Mouse (Mus musculus): ENCODE data around the gene Pmf1.

Pmf1 gene

GRCm38 (mm10) chr3:88409741-88410644 is at the start of gene Pmf1:
Pmf1 (minus strand) TSS chr3:88410331.
- DNase-seq (ENCODE audit: low spot score), result peak; percentile 90

- DNase-seq (ENCODE audit: low spot score), result peak; percentile 43
These were observed 48.7 kb upstream of the Pmf1 start for GRCm38 (mm10) chr3:88458778-88459219.

GRCm38 (mm10) chr3:88456746-88457532 is 46.8 kb upstream of the Pmf1 start:
- DNase-seq (ENCODE audit: low spot score), result no peak

- DNase-seq (ENCODE audit: low spot score), result no peak
These were observed 46.2 kb upstream of the Pmf1 start for GRCm38 (mm10) chr3:88456313-88456712.

- no peak for DNase-seq (ENCODE audit: low spot score)
These were observed 45.6 kb upstream of the Pmf1 start for GRCm38 (mm10) chr3:88455588-88456264.

GRCm38 (mm10) chr3:88454762-88455587 is 44.8 kb upstream of the Pmf1 start:
- no peak for DNase-seq (ENCODE audit: low spot score)

GRCm38 (mm10) chr3:88453986-88454385 is 43.9 kb upstream of the Pmf1 start:
- no peak for DNase-seq (ENCODE audit: low spot score)

- DNase-seq (ENCODE audit: low spot score), result no peak
These were observed 43.2 kb upstream of the Pmf1 start for GRCm38 (mm10) chr3:88453369-88453768.

- no peak for DNase-seq (ENCODE audit: low spot score)
These were observed 42.6 kb upstream of the Pmf1 start for GRCm38 (mm10) chr3:88452716-88453115.

- no peak for DNase-seq (ENCODE audit: low spot score)
These were observed 42.1 kb upstream of the Pmf1 start for GRCm38 (mm10) chr3:88452246-88452645.

GRCm38 (mm10) chr3:88450379-88451131 is 40.4 kb upstream of the Pmf1 start:
- DNase-seq (ENCODE audit: low spot score), result no peak

GRCm38 (mm10) chr3:88449395-88450023 is 39.4 kb upstream of the Pmf1 start:
- no peak for DNase-seq (ENCODE audit: low spot score)

- DNase-seq (ENCODE audit: low spot score), result no peak
These were observed 38.3 kb upstream of the Pmf1 start for GRCm38 (mm10) chr3:88448443-88448842.

- no peak for DNase-seq (ENCODE audit: low spot score)
These were observed 37.6 kb upstream of the Pmf1 start for GRCm38 (mm10) chr3:88447676-88448183.

- no peak for DNase-seq (ENCODE audit: low spot score)
These were observed 36.5 kb upstream of the Pmf1 start for GRCm38 (mm10) chr3:88446471-88447123.

GRCm38 (mm10) chr3:88442888-88443287 is 32.8 kb upstream of the Pmf1 start:
- DNase-seq (ENCODE audit: low spot score), result no peak

GRCm38 (mm10) chr3:88442488-88442887 is 32.4 kb upstream of the Pmf1 start:
- no peak for DNase-seq (ENCODE audit: low spot score)

GRCm38 (mm10) chr3:88440500-88441381 is 30.6 kb upstream of the Pmf1 start:
- peak; percentile 56 for DNase-seq (ENCODE audit: low spot score)

All from layer of hippocampus, adult 11-12 months (tissue).